Mouse (Mus musculus): ENCODE results near the gene Ccdc3.
A peak's percentile ranks its signal among the peaks of the same experiment; 100 is the strongest.

Gene Ccdc3

DNA sequence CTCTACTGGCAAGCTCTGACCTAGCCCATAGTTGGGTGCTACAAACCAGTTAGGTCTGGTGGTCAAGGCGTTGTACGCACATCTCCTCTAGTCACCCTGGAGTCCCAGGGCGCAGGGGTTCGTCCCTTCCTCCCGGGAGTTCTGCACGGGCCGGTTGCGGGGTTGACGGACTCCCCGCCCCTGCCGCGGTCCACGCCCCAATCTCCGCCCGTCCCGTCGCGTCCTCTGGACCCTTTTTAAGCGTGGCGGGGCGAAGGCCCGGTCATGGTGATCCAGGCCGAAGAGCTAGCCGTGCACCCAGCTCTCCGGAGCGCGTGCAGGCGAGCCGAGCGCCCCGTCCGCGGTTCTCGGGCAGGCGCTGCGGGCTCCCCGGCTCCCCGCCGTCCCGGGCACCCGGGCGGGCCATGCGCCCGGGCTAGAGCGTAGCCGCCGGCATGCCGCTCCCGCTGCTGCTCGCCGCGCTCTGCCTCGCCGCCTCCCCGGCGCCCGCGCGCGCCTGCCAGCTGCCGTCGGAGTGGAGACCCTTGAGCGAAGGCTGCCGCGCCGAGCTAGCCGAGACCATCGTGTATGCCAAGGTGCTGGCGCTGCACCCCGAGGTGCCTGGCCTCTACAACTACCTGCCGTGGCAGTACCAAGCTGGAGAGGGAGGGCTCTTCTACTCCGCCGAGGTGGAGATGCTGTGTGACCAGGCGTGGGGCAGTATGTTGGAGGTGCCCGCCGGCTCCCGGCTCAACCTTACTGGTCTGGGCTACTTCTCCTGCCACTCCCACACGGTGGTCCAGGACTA, at the start of gene Ccdc3:
Ccdc3 (plus strand) TSS at position 277 of the 787 bp plus-strand sequence.
- DNase-seq = no peak

GRCm38 (mm10) chr2:5090385-5090784, 47.2 kb upstream of the Ccdc3 start:
- peak in 1 of 2 experiments; percentile 12 for DNase-seq

GRCm38 (mm10) chr2:5094876-5095275, 42.7 kb upstream of the Ccdc3 start:
- DNase-seq = no peak

DNA sequence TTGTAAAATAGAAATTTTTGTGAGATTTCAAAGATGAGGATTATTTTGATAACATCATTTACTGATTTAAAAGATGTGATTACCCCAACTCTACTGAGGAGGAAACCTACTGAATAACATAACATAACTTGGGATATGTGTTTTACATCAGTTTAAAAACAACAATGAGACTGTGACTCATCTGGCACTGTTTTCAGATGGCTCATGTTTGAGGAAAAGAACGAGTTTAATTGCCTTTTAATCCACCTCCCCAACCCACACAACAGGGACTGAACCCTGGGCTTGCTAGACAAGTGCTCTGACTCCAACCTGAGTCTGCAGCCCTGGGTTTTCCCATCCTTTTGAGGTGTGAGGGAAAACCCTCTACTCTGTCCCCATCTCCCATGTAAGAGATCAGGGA, 42.3 kb upstream of the Ccdc3 start:
- no peak for DNase-seq

- no peak for DNase-seq
Measured at GRCm38 (mm10) chr2:5097786-5098445, 39.7 kb upstream of the Ccdc3 start.

DNA sequence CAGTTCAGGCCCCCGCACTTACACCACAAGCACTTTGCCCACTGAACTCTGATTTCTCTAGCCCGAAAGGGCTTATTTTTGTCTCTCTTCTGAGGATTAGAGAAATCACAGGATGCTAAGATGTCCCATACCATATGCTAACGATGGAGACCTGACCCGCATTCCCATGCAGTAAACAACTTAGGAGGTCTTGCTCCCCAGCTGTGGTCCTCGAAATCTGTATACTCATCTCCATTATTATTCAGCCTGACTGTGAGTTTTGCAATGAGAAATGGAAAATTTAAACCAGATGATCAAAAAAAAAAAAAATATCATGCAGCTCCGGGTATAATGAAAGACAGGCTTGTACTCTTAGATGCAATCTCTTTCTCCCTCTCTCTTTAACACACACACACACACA, 38.4 kb upstream of the Ccdc3 start:
- DNase-seq = no peak

- DNase-seq = no peak
Measured at GRCm38 (mm10) chr2:5101743-5102245, 35.8 kb upstream of the Ccdc3 start.

GRCm38 (mm10) chr2:5102891-5103290, 34.7 kb upstream of the Ccdc3 start:
- DNase-seq = no peak

DNA sequence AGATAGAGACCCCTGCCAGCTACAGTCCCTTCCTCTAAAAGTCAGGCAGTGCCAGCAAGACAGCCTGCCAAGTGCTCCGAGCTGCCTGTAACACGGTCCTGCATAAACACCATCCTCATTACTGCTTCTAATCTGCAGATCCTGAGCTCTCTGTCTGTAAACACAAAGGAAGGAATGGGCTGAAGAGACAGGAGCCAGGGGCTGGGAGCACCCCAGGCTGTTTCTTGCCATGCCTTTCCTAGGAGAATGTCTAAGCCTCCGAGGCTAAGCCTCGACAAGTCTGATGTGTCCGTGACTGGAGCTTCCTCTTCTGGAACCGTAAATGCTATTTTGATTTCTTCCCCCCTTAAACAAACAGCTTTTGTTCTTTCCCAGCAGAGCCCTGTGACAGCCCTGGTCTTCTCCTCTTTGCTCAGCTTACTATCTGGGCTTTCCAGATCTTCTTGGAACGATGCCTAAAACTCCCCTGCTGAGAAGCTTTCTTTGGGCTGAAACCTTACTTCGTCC, 24.7 kb upstream of the Ccdc3 start:
- no peak for DNase-seq

- no peak for DNase-seq
Measured at GRCm38 (mm10) chr2:5114386-5114785, 23.2 kb upstream of the Ccdc3 start.

GRCm38 (mm10) chr2:5116856-5117532, 20.6 kb upstream of the Ccdc3 start:
- DNase-seq = no peak

DNA sequence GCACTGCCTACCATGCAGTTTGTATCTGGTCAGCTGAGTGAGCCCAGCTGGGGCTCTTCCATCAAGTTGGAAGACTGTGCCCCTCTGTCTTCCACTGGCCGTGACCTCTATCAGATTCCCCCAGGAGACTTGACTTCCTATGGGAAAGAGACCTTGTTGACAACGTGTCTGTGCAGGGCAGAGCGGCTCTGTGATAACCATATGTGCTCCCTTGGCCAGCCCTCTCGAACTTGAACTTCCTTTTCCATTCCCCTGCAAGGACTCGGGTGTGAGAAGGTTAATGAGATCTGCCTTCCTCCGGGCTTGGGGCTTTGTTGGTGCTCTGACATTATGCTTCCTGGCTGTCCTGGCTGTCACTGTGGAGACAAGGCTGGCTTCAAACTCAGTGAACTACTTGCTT, 12.1 kb upstream of the Ccdc3 start:
- no peak for DNase-seq

GRCm38 (mm10) chr2:5127369-5127768, 10.2 kb upstream of the Ccdc3 start:
- no peak for DNase-seq

DNA sequence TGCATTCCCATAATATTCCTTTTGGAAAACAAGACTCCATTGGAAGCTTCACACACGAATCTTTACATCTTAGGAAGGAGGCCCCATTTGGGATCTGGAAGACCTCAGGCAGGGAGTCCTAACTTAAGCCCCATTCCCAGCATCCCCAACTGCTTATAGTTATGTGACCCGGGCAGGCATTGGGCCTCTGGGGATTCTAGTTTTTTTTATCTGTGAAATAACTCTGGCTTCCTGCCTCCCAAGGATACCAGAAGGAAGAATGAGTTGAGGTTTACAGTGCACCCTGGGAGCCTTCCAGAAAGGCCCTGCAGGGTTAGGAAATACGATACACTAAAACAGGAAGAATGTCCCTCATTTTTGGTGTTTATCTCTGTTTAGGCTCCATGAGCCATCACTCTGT, 8.5 kb upstream of the Ccdc3 start:
- no peak for DNase-seq

DNA sequence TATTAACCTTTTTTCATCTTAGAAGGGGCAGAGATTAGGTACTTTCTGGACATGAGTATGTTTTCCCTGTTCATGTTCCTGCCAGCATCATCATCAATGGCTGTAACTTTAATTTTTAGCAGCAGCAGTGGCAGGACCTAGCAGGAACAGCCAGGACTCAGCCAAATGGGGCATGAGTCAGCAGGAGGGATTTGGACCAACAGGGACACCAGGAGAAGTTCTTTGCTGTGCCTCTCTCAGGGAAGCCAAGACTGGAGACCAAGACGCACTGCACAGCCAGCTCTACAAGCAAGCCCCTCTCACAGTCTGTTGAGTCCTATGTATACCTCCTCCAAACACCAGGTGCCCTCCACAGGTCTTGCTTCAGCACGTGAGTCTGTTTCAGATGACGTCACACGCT, 5.5 kb upstream of the Ccdc3 start:
- no peak for DNase-seq

- no peak for DNase-seq
Measured at GRCm38 (mm10) chr2:5134959-5135743, 2.4 kb upstream of the Ccdc3 start.

DNA sequence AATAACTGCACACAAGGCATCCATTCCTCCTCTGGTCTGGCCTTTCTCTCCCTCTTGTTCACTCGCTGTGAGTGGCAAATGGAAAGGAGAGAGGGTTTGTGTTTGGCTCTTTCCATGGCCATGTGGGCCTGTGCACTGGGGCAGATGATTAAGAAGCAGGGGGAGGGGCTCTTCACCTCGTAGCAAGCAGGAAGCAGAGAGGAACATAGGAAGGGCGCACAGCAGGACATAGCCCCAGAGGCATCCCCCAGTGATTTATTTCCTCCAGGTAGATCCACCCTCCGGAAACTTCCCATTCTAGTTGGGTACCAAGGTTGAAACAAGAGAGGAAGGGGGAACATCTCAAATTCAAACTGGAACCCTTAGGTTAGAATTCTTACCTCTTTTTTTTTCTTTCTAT, 2.4 kb downstream of the Ccdc3 start:
- no peak for DNase-seq

DNA sequence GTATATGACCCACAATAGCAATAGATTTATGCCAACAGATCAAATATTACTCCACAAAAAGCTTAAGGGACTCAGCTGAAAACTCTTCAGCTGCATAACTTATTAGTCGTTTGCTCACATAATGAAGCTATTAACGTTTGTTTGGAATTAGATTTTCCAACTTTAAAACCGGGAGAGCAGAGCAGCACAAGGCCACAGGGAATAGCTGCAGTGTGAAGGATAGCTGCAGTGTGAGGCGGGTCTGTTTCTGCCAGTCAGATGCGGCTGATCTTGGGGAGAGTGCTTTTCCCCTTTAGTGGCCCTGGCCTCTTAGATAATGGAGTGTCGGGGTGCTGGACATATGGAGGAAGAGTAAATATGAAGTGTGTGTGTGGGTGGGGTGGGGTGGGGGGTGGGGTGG, 6.9 kb downstream of the Ccdc3 start:
- no peak for DNase-seq

- DNase-seq = no peak
Measured at GRCm38 (mm10) chr2:5147907-5148306, 10.3 kb downstream of the Ccdc3 start.

- DNase-seq = no peak
Measured at GRCm38 (mm10) chr2:5154711-5155110, 17.1 kb downstream of the Ccdc3 start.

DNA sequence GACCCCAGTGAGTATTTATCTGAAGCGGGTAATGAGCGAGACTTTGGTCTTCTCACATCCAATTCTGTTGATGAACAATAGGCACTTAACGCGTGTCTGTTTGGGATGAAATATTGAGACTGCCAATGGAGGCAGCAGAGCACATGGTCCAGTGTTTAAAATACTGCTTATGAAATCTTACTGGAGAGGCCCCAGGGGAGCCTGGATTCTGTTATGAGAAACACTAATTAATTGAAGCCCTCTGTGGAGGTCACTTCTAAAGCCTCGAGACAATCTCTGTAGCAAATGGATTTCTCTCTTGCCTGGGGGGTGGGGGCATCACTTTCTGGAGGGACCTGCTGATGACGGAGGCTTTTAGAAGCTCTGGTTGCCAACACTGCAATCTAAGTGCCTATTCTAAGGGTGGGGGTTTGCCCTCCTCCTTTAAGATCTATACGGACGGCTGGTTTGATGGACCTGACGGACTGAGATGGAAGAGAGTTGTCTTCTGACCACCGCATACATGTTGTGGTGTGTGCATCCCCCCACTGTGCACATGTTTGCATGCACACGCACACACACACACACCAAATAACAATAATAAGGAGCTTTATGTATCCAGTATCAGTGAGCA, 22.8 kb downstream of the Ccdc3 start:
- no peak for DNase-seq
